Mouse (Mus musculus): ENCODE results near the gene Fxyd6. TPM values are rescaled to one million over a fixed set of nuclear protein-coding genes. Genes with fewer than 3 reads are reported as not detected.

The Fxyd6 gene
- polyA plus RNA-seq, 1 experiment from 2014 or later, result 348 TPM

DNA sequence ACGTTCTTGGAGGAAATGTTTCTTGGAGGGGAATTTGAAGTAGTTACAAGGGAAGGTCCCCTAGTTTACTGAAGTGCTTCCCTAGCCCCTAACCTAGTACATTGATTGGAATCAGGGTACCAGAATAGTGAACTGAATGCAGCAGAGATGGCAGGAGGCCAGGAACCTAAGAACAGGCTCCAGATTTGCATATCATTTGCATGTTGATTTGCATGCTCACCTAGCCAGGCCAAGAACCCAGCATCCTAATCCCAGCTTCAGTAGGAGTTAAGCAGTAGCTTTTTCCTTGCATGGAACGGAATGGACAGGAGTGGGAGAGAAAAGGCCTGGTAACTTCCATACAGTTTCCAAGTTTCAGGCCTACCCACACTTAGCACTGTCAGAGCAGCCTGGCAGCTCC is 64.2 kb downstream of the Fxyd6 start:
- DNase-seq (peak; percentile 72), ATAC-seq (ENCODE audit: low FRiP score, low TSS enrichment) (no peak)
- Histone ChIP-seq H3K9me3 (ENCODE audit: control insufficient read depth, low read length) (no peaks in the 10 kb centered on the region), H3K36me3 (ENCODE audit: control insufficient read depth, insufficient read depth, low read length) (no peaks in the 10 kb centered on the region), H3K4me1 (ENCODE audit: control insufficient read depth, insufficient read depth, low read length) (peaks cover 52% of the 10 kb centered on the region), H3K4me3 (replicated peaks; ENCODE audit: low read depth, low read length) (no peak overlapping the region), H3K4me2 (ENCODE audit: low read length) (peak overlapping the region; percentile 79; the same call in 1 of the 2 replicates), H3K27ac (replicated peaks; ENCODE audit: low read depth, low read length) (no peak overlapping the region), H3K27me3 (ENCODE audit: control insufficient read depth, insufficient read depth, low read length) (peaks cover 25% of the 10 kb centered on the region; the same call in 1 of the 2 replicates), H3K9ac (replicated peaks; ENCODE audit: low read length) (no peak overlapping the region)
- 57% methylated on average over 2 of the region's 2 CpGs for WGBS

DNA sequence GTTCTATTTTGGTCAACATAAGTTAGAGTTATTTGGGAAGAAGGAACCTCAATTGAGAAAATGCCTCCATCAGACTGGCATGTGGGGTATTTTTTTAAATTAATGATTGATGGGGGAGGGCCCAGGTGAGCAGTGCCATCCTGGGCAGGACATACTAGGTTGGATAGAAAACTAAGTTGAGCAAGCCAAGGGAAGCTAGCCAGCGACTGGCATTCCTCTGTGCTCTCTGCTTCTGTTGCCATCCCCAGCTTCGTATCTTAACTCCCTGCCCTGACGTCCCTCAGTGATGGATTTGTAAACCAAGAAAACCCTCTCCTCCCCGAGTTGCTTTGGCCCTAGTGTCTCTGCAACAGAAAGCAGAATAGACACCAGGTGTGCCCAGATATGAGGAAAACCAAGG is 69.0 kb downstream of the Fxyd6 start:
- DNase-seq (no peak), ATAC-seq (ENCODE audit: low FRiP score, low TSS enrichment) (no peak)
- Histone ChIP-seq H3K27ac (replicated peaks; ENCODE audit: low read depth, low read length) (0 out of 2 replicates have a peak overlapping the region, but pooled peaks have one; percentile 21), H3K9me3 (ENCODE audit: control insufficient read depth, low read length) (no peaks in the 10 kb centered on the region), H3K4me1 (ENCODE audit: control insufficient read depth, insufficient read depth, low read length) (peaks cover 49% of the 10 kb centered on the region), H3K4me2 (ENCODE audit: low read length) (no peak overlapping the region), H3K9ac (replicated peaks; ENCODE audit: low read length) (no peak overlapping the region), H3K36me3 (ENCODE audit: control insufficient read depth, insufficient read depth, low read length) (no peaks in the 10 kb centered on the region), H3K27me3 (ENCODE audit: control insufficient read depth, insufficient read depth, low read length) (no peaks in the 10 kb centered on the region), H3K4me3 (replicated peaks; ENCODE audit: low read depth, low read length) (no peak overlapping the region)
- 77% methylated on average over 4 of the region's 4 CpGs for WGBS

DNA sequence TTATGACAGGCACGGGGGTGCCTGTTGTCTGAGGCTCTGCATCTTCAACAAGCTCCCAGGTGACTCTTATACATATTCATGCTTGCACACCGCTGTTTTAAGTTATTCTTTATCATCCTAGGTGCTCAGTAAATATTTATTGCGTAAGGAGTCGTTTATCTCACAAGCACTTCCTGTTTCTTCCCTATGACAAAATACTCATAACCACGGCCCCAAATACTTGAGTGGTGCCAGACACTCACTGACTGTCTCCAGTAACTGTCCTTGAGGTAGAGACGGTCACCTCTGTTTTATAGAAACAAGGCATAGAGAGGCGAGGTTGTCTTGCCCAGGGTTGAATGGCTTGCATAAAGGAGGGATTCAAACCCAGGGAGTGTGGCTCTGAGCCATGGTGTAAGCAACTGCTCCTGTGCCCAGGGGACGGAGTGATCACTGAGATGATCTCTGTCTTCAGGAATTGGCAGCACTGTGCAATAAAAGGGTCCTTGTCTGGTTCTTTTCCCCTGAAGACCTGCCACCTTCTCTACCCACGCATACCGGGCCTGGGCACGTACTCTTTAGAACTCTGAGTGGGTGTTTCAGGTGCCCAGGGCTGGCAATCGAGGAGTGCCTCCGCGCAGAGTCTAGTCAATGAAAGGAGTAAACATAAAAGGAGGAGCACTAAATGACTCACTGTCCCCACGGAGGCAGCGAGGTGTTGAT is 70.2 kb downstream of the Fxyd6 start:
- ATAC-seq (ENCODE audit: low FRiP score, low TSS enrichment), result no peak
- Histone ChIP-seq H3K27me3 (ENCODE audit: control insufficient read depth, insufficient read depth, low read length) (no peaks in the 10 kb centered on the region), H3K4me1 (ENCODE audit: control insufficient read depth, insufficient read depth, low read length) (peaks cover 38% of the 10 kb centered on the region), H3K36me3 (ENCODE audit: control insufficient read depth, insufficient read depth, low read length) (no peaks in the 10 kb centered on the region), H3K9me3 (ENCODE audit: control insufficient read depth, low read length) (no peaks in the 10 kb centered on the region), H3K4me2 (ENCODE audit: low read length) (no peak overlapping the region), H3K27ac (replicated peaks; ENCODE audit: low read depth, low read length) (no peak overlapping the region), H3K9ac (replicated peaks; ENCODE audit: low read length) (no peak overlapping the region), H3K4me3 (replicated peaks; ENCODE audit: low read depth, low read length) (no peak overlapping the region)
- no peak for DNase-seq
- 81% methylated on average over 16 of the region's 16 CpGs for WGBS

- DNase-seq, result no peak
- Histone ChIP-seq H3K27ac (replicated peaks; ENCODE audit: low read depth, low read length) (no peak overlapping the region), H3K9me3 (ENCODE audit: control insufficient read depth, low read length) (no peaks in the 10 kb centered on the region), H3K4me2 (ENCODE audit: low read length) (no peak overlapping the region), H3K4me3 (replicated peaks; ENCODE audit: low read depth, low read length) (no peak overlapping the region), H3K36me3 (ENCODE audit: control insufficient read depth, insufficient read depth, low read length) (peaks cover 4% of the 10 kb centered on the region; the same call in 1 of the 2 replicates), H3K27me3 (ENCODE audit: control insufficient read depth, insufficient read depth, low read length) (no peaks in the 10 kb centered on the region), H3K4me1 (ENCODE audit: control insufficient read depth, insufficient read depth, low read length) (peaks cover 9% of the 10 kb centered on the region), H3K9ac (replicated peaks; ENCODE audit: low read length) (no peak overlapping the region)
- WGBS, result 85% methylated on average over 5 of the region's 5 CpGs
- ATAC-seq (ENCODE audit: low FRiP score, low TSS enrichment), result no peak
These were observed 74.3 kb downstream of the Fxyd6 start for GRCm38 (mm10) chr9:45444251-45444798.

Other genes with a start within 250 kb of the Fxyd6 start
- gene Scn4b, start 231.8 kb upstream of the Fxyd6 start, polyA plus RNA-seq (2014; fragmentation: Nextera tagmentation; extraction: Ambion mirVana), result 0.05 TPM in 1 of 2 replicates, not detected in the other
- gene BC049352, start 188.2 kb upstream of the Fxyd6 start, polyA plus RNA-seq (2014; fragmentation: Nextera tagmentation; extraction: Ambion mirVana), result not detected in 2 replicates
- gene Tmprss4, start 166.1 kb upstream of the Fxyd6 start, polyA plus RNA-seq (2014; fragmentation: Nextera tagmentation; extraction: Ambion mirVana), result not detected in 2 replicates
- gene Il10ra, start 101.0 kb upstream of the Fxyd6 start, polyA plus RNA-seq (2014; fragmentation: Nextera tagmentation; extraction: Ambion mirVana), result 0.34 and 0.67 TPM in 2 replicates
- 0.07 TPM in 1 of 2 replicates, not detected in the other for gene Tmprss13, start 51.1 kb upstream of the Fxyd6 start, polyA plus RNA-seq (2014; fragmentation: Nextera tagmentation; extraction: Ambion mirVana)
- 8.0 and 14.1 TPM in 2 replicates for gene Fxyd2, start 29.5 kb downstream of the Fxyd6 start, polyA plus RNA-seq (2014; fragmentation: Nextera tagmentation; extraction: Ambion mirVana)
- 12.4 and 14.8 TPM in 2 replicates for gene Dscaml1, start 56.4 kb downstream of the Fxyd6 start, polyA plus RNA-seq (2014; fragmentation: Nextera tagmentation; extraction: Ambion mirVana)

Data from midbrain, embryonic 14.5 days (tissue).